Mouse (Mus musculus): Measurements from ENCODE around the gene Mob3b.

Gene Mob3b

DNA sequence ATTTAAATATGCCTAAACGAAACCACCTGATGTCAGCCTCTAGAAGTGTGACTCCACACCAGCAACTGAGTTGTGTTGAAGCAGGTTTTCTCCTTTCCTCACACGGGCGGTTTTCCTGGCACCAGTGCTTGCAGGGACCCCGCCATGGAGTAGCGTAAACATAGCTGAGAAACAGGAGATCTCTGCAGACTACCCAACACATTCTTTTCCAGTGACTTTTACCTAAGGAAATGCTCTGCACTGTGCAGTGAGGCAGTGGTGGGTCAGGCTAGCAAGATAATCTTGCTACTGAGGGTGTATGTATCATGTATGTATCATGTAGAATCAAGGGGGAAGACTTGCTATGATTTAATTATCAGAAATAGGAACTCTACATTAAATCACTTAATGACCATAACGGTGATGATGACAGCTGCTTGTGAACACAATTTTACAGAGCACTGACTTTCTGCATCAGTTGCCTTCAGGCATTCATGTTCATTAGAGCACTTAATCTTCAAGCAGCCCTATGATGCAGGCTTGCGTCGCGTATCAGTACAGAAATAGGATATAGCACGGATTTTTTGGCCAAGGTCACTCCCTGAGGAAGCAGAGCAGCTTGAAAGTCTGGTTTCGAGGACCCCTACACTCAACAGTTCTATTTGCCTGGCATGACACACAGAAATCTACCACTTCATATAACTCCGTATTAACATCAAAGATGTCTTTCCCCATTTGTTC, 20.8 kb upstream of the Mob3b start:
- Histone ChIP-seq H3K9me3 (ENCODE audit: low read length) (no peaks in the 10 kb centered on the region), H3K4me1 (replicated peaks; ENCODE audit: low read depth, low read length) (peaks cover 6% of the 10 kb centered on the region), H3K36me3 (ENCODE audit: insufficient read depth, low read length) (no peaks in the 10 kb centered on the region), H3K27me3 (ENCODE audit: insufficient read depth, low read length) (0 out of 2 replicates have a peak, but pooled peaks cover 3% of the 10 kb centered on the region), H3K4me3 (replicated peaks; ENCODE audit: low read length) (no peak overlapping the region)
- TF ChIP-seq NANOG (IDR thresholded peaks at IDR 0.05; ENCODE audit: borderline replicate concordance, low read length): no peak
- no peak for TF ChIP-seq CTCF (conservative IDR thresholded peaks at IDR 0.05; ENCODE audit: low read length)
- no peak for TF ChIP-seq POU5F1 (IDR thresholded peaks at IDR 0.05; ENCODE audit: borderline replicate concordance, low read length)

- peaks cover 6% of the 10 kb centered on the region for H3K4me1 ChIP-seq (replicated peaks; ENCODE audit: low read depth, low read length)
- H3K27me3 ChIP-seq (ENCODE audit: insufficient read depth, low read length): 0 out of 2 replicates have a peak, but pooled peaks cover 3% of the 10 kb centered on the region
- H3K4me3 ChIP-seq (replicated peaks; ENCODE audit: low read length): no peak overlapping the region
- no peaks in the 10 kb centered on the region for H3K36me3 ChIP-seq (ENCODE audit: insufficient read depth, low read length)
- TF ChIP-seq POU5F1 (IDR thresholded peaks at IDR 0.05; ENCODE audit: borderline replicate concordance, low read length) (no peak), NANOG (IDR thresholded peaks at IDR 0.05; ENCODE audit: borderline replicate concordance, low read length) (no peak), CTCF (conservative IDR thresholded peaks at IDR 0.05; ENCODE audit: low read length) (no peak)
- peaks cover 5% of the 10 kb centered on the region; the same call in 1 of the 2 replicates for H3K9me3 ChIP-seq (ENCODE audit: low read length)
These were observed 18.3 kb upstream of the Mob3b start for GRCm38 (mm10) chr4:35175566-35175965.

GRCm38 (mm10) chr4:35173551-35173950, 16.3 kb upstream of the Mob3b start:
- Histone ChIP-seq H3K27me3 (ENCODE audit: insufficient read depth, low read length) (peaks cover 3% of the 10 kb centered on the region; the same call in 1 of the 2 replicates), H3K4me3 (replicated peaks; ENCODE audit: low read length) (no peak overlapping the region), H3K4me1 (replicated peaks; ENCODE audit: low read depth, low read length) (peaks cover 6% of the 10 kb centered on the region), H3K9me3 (ENCODE audit: low read length) (peaks cover 5% of the 10 kb centered on the region; the same call in 1 of the 2 replicates), H3K36me3 (ENCODE audit: insufficient read depth, low read length) (no peaks in the 10 kb centered on the region)
- no peak for TF ChIP-seq CTCF (conservative IDR thresholded peaks at IDR 0.05; ENCODE audit: low read length)
- no peak for TF ChIP-seq NANOG (IDR thresholded peaks at IDR 0.05; ENCODE audit: borderline replicate concordance, low read length)
- no peak for TF ChIP-seq POU5F1 (IDR thresholded peaks at IDR 0.05; ENCODE audit: borderline replicate concordance, low read length)

DNA sequence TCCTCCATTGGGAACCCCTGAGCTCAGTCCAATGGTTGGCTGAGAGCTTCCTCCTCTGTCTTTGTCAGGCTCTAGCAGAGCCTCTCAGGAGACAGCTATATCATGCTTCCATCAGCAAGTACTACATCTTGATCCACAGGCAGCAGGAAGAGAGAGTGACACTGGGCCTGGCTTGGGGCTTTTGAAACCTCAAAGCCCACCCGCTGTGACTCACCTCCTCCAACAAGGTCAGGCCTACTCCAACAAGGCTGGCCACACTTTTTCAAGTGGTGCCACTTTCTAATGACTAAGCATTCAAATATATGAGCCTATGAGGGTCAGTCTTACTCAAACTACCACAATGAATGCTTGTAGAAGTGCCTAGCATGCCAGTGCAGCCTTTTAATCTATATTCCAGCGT, 15.2 kb upstream of the Mob3b start:
- Histone ChIP-seq H3K4me1 (replicated peaks; ENCODE audit: low read depth, low read length) (peaks cover 6% of the 10 kb centered on the region), H3K27me3 (ENCODE audit: insufficient read depth, low read length) (peaks cover 3% of the 10 kb centered on the region; the same call in 1 of the 2 replicates), H3K9me3 (ENCODE audit: low read length) (peaks cover 5% of the 10 kb centered on the region; the same call in 1 of the 2 replicates), H3K36me3 (ENCODE audit: insufficient read depth, low read length) (no peaks in the 10 kb centered on the region), H3K4me3 (replicated peaks; ENCODE audit: low read length) (no peak overlapping the region)
- no peak for TF ChIP-seq NANOG (IDR thresholded peaks at IDR 0.05; ENCODE audit: borderline replicate concordance, low read length)

DNA sequence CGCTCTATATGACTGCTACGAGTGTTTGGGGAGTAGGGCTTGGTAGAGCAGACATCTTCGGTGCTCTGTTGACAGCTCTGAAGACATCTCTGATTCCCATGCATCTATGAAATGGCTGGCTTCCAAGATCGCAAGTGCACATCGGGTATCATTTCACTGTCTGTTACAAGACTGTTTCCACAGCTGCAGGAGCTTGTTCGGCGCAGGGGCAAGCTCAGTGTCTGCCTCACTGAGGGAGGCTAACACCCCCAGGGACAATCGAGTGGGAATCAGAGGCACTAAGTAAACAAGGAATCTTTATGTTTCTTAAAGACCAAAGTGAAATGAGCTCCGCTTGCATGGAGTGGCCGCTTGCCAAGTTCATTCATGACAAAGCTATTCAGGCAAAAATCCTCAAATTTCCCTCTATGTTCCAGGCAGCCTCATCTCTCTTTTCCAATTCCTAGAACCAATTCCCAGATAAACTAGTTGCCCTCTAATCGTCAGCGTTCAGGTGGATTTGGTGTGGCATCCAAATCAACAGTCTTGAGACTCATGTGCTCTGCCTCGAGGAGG, 12.4 kb upstream of the Mob3b start:
- peaks cover 4% of the 10 kb centered on the region for H3K27me3 ChIP-seq (ENCODE audit: insufficient read depth, low read length)
- H3K36me3 ChIP-seq (ENCODE audit: insufficient read depth, low read length): no peaks in the 10 kb centered on the region
- H3K9me3 ChIP-seq (ENCODE audit: low read length): peaks cover 5% of the 10 kb centered on the region; the same call in 1 of the 2 replicates
- H3K4me3 ChIP-seq (replicated peaks; ENCODE audit: low read length): no peak overlapping the region
- H3K4me1 ChIP-seq (replicated peaks; ENCODE audit: low read depth, low read length): no peaks in the 10 kb centered on the region
- TF ChIP-seq POU5F1 (IDR thresholded peaks at IDR 0.05; ENCODE audit: borderline replicate concordance, low read length): no peak
- no peak for TF ChIP-seq CTCF (conservative IDR thresholded peaks at IDR 0.05; ENCODE audit: low read length)
- no peak for TF ChIP-seq NANOG (IDR thresholded peaks at IDR 0.05; ENCODE audit: borderline replicate concordance, low read length)

- H3K9me3 ChIP-seq (ENCODE audit: low read length): peaks cover 5% of the 10 kb centered on the region; the same call in 1 of the 2 replicates
- TF ChIP-seq NANOG (IDR thresholded peaks at IDR 0.05; ENCODE audit: borderline replicate concordance, low read length) (no peak), CTCF (conservative IDR thresholded peaks at IDR 0.05; ENCODE audit: low read length) (no peak), POU5F1 (IDR thresholded peaks at IDR 0.05; ENCODE audit: borderline replicate concordance, low read length) (no peak)
- no peaks in the 10 kb centered on the region for H3K4me1 ChIP-seq (replicated peaks; ENCODE audit: low read depth, low read length)
- no peak overlapping the region for H3K4me3 ChIP-seq (replicated peaks; ENCODE audit: low read length)
- peaks cover 6% of the 10 kb centered on the region for H3K27me3 ChIP-seq (ENCODE audit: insufficient read depth, low read length)
- H3K36me3 ChIP-seq (ENCODE audit: insufficient read depth, low read length): no peaks in the 10 kb centered on the region
These were observed 10.6 kb upstream of the Mob3b start for GRCm38 (mm10) chr4:35167855-35168254.

DNA sequence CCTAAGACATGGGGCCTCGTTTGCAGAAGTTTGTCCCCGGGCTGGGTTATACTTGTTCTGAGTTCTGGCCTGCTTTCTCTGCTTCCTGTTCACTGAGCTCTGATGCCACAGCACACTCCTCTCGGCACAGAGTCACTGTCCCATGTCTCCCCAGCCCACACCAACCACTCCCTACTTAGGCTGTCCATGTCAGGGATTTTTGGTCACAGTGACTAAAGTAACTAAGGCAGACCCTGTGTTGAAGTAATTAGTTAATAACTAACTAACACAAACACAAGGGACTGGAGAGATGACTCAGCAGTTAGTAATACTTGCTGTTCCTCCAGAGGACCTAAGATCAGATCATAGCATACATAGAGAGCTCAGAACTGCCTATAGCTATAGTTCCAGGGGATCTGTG, 8.7 kb upstream of the Mob3b start:
- TF ChIP-seq CTCF (conservative IDR thresholded peaks at IDR 0.05; ENCODE audit: low read length): no peak
- TF ChIP-seq POU5F1 (IDR thresholded peaks at IDR 0.05; ENCODE audit: borderline replicate concordance, low read length): no peak
- no peak for TF ChIP-seq NANOG (IDR thresholded peaks at IDR 0.05; ENCODE audit: borderline replicate concordance, low read length)
- H3K36me3 ChIP-seq (ENCODE audit: insufficient read depth, low read length): no peaks in the 10 kb centered on the region
- no peak overlapping the region for H3K4me3 ChIP-seq (replicated peaks; ENCODE audit: low read length)
- H3K4me1 ChIP-seq (replicated peaks; ENCODE audit: low read depth, low read length): no peaks in the 10 kb centered on the region
- H3K27me3 ChIP-seq (ENCODE audit: insufficient read depth, low read length): peaks cover 6% of the 10 kb centered on the region
- no peaks in the 10 kb centered on the region for H3K9me3 ChIP-seq (ENCODE audit: low read length)

DNA sequence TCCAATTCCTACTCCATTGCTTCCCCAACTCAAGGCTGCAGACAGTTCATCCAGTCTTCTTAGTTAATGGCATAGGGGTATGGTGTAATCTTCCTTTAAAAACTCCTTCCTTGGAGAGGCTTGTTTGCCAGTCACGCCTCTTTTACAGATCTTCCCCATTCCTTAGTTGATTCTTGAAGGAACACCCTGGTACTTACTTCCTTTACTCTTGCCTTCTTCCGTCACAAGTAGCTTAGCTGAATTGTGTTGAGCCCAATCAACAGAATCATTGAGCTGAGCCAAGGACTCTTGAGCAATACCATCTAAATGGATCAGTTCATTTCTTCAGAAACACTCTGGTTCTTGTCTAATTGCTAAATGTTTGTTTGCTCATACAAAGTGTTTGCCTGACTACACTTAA, 8.0 kb upstream of the Mob3b start:
- Histone ChIP-seq H3K36me3 (ENCODE audit: insufficient read depth, low read length) (no peaks in the 10 kb centered on the region), H3K4me3 (replicated peaks; ENCODE audit: low read length) (no peak overlapping the region), H3K4me1 (replicated peaks; ENCODE audit: low read depth, low read length) (no peaks in the 10 kb centered on the region), H3K27me3 (ENCODE audit: insufficient read depth, low read length) (peaks cover 6% of the 10 kb centered on the region), H3K9me3 (ENCODE audit: low read length) (no peaks in the 10 kb centered on the region)
- no peak for TF ChIP-seq CTCF (conservative IDR thresholded peaks at IDR 0.05; ENCODE audit: low read length)
